Mouse (Mus musculus): ENCODE data around the gene Vars.
"Not testable (repeated sequence)": the region's sequence is repeated elsewhere in the genome, so short reads cannot be mapped to it uniquely, and the experiment has no call there.

Vars gene

DNA sequence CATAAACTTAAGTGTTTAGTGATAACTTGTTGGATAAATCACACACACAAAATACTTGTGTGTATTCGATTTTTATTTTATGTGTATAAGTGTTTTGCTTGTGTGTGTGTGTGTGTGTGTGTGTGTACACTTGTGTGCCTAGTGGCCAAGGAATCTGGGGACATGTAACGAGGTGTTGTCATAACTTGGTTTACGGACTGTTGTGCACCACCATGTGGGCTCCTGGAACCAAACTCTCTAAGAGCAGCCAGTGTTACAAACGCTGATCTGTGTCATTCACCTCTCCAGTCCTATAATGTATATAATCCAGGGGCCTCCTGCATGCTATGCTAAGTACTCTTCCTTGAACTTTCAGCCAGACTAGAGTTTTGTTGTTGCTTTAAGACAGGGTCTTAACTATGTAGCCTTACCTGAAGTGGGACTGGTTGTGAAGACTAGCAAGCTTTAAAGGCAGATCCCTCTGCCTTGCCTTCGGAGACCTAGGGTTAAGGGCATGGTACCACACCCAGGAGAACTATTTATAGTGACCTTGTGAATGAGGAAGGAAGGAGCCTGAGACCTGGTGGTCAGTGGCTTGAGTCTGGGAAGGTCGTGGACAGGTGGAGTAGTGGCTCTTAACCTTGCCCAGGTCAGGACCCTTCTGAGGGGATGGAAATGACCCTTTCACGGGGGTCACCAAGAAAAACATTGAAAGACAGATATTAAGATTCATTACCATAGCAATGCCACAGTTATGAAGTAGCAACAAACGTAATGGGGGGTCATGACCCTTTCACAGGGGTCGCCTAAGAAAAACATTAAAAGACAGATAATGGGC is 2.4 kb downstream of the Vars start:
- no peak for DNase-seq (ENCODE audit: low read depth, low spot score)

DNA sequence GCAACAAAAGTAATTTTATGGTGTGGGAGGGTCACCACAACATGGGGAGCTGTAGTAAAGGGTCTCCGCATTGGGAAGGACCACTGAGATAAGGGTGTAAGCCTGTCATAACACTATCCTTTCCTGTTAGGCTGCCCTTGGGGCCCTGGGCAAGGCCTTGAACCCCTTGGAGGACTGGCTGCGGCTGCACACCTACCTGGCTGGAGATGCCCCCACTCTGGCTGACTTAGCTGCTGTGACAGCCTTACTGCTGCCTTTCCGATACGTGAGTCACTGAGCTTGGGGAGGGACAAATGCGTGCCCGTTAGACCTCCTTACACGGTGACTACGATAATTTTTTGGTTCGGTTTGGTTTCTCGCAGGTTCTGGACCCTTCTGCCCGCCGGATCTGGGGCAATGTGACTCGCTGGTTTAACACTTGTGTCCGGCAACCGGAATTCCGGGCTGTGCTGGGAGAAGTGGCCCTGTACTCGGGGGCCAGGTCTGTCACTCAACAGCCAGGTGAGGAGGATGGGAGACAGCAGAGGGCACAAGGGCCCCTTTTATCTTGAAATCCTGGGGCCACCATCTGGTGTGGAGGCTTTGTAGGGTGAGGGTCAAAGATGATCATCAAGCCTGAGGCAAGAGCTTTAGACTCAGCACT is 3.4 kb downstream of the Vars start:
- no peak for DNase-seq (ENCODE audit: low read depth, low spot score)

DNA sequence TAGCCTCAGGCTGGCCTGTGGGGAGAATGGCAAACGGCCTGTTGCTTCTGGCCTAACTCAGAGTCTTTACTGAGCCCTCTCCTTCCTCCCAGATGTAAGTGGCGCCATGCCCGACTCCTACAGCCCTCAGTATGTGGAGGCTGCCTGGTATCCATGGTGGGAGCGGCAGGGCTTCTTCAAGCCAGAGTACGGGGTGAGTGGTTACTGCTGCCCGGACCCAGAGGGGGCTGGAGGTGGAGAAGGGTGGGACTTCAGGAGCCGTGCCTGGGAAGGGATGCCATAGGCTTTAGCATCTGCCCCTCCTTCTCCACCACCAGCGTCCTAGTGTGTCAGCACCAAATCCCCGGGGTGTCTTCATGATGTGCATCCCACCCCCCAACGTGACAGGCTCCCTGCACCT is 4.4 kb downstream of the Vars start:
- no peak for DNase-seq (ENCODE audit: low read depth, low spot score)

DNA sequence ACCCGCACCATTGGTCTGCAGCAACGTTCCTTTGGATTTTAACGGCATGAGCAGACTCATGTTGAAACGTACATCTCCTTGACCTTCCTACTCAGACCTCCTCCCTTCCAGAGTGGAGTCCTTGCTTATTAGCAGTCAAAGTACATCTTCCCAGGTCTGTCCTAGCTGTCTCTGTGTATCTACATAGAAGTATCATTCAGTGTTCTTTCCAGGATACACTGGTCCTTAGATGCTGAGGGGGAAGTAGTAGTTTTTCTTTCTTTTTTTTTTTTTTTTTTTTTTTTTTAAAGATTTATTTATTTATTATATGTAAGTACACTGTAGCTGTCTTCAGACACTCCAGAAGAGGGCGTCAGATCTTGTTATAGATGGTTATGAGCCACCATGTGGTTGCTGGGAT is 5.1 kb downstream of the Vars start:
- not testable (repeated sequence) for DNase-seq (ENCODE audit: low read depth, low spot score)

DNA sequence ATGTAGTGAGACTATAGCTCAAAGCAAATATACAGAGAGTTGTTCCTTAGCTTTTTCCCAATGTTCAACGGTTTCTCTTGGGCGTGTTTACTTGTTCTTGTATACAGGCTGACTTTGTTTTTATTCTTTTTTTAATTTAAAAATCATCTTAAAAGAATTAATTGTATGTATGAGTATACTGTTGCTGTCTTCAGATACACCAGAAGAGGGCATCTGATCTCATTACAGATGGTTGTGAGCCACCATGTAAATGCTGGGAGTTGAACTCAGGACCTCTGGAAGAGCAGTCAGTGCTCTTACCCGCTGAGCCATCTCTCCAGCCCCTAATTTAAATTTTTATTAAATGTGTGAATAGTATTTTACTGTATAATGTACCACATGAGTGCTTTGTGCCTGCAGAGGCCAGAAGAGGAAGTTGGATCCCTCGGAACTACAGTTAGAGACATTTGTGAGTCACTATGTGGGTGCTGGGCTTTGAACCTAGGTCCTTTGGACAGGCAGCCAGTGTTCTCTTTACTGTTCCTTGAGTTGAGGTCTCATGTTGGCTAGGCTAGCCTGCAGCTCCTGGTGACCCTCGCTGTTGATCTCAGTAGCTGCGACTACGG is 6.7 kb downstream of the Vars start:
- DNase-seq (ENCODE audit: low read depth, low spot score): no peak

DNA sequence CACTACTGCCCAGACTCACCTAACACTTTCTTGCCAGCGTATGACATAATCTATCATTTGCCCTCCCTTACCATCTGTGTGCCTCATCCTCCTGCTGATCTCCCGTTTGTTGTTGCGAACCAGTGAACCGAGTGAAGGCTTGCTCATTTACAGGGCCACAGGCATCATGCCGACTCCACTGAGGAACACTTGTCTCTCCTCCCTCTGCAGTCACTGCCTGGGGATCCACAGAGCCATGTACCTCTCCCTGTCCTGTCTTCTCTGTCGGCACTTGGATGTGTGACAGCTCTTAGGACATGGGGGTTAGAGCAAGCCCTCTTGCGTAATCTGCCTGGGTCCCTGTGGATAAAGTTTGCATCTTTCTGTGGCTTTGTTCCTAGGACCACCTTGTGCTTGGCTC is 8.8 kb downstream of the Vars start:
- DNase-seq (ENCODE audit: low read depth, low spot score): no peak

DNA sequence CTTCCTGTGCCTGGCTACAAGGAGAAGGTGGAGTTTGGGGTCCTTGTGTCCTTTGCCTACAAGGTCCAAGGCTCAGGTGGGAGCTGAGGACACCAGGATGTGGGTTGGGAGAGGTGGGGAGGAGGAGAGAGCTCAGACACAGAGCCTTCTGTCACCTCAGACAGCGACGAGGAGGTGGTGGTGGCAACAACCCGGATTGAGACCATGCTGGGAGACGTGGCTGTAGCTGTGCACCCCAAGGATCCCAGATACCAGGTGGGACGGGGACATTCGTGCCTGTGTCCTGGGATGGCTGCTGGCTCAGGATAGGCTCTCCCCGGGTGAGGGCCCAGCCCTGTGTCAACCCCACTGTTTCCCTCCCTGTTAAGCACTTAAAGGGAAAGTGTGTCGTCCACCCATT is 10.7 kb downstream of the Vars start:
- DNase-seq (ENCODE audit: low read depth, low spot score): no peak

DNA sequence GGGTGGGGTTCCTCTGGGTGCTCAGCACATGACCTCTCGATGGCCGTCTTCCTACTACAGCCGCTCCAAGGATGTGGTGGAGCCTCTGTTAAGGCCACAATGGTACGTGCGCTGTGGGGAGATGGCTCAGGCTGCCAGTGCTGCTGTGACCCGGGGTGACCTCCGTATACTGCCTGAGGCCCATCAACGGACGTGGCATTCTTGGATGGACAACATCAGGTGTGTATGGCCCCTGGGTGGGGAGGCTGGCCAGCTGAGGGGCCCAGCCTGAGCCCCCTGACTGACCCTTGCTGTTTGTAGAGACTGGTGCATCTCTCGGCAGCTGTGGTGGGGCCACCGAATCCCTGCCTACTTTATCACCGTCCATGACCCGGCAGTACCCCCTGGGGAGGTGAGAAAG is 11.6 kb downstream of the Vars start:
- no peak for DNase-seq (ENCODE audit: low read depth, low spot score)

DNA sequence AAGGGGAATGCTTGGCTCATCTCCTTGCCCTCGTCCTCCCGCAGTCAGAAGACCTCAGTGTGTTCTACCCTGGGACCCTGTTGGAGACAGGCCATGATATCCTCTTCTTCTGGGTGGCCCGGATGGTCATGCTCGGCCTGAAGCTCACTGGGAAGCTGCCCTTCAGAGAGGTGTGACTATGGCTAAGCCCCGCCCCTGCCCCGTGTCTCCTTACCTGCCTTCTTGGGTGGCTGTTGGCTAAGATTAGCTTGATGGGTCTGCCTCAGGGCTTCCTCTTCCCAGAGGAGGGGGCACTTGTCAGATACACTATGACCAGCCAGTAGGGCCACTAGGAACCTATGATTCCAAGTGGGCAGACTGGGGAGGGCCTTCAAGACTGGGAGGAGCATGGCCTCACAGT is 12.4 kb downstream of the Vars start:
- no peak for DNase-seq (ENCODE audit: low read depth, low spot score)

DNA sequence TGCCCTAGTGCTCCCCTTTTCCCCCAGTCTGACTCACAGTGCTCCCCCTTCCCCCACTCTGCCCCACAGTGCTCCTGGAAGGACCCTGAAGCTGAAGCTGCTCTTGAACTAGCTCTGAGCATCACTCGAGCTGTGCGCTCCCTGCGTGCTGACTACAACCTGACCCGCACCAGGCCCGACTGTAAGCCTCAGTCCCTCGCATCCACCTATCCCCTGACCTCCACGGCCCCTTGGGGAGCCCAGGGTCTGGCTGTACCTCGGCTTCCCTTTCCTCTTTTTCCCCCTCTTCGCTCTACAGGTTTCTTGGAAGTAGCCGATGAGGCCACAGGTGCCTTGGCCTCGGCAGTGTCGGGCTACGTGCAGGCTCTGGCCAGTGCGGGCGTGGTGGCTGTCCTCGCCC is 14.5 kb downstream of the Vars start:
- no peak for DNase-seq (ENCODE audit: low read depth, low spot score)

DNA sequence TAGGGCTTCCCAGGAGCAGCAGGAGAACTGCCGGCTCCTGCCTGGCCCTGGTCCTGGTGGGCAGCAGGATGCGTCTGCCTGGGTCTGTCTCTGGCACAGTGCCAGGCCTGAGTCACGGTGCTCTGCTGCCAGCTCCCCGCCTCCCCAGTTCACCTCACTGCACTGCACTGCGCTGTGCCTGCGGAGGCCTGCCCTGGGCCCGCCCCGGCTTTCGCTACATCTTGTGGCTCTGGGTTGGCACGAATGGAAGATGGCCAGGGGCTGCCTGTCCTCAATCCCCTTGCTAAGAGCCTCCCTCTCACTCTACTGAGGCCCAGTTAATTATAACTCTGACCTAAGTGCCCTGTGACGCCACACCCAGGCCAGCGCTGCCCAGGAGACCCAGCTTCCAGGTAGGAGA is 15.6 kb downstream of the Vars start, which contains the start of gene Vwa7:
Gene Vwa7, plus strand, starts transcription at position 204 of the 400 bp plus-strand sequence.
- DNase-seq (ENCODE audit: low read depth, low spot score): no peak

DNA sequence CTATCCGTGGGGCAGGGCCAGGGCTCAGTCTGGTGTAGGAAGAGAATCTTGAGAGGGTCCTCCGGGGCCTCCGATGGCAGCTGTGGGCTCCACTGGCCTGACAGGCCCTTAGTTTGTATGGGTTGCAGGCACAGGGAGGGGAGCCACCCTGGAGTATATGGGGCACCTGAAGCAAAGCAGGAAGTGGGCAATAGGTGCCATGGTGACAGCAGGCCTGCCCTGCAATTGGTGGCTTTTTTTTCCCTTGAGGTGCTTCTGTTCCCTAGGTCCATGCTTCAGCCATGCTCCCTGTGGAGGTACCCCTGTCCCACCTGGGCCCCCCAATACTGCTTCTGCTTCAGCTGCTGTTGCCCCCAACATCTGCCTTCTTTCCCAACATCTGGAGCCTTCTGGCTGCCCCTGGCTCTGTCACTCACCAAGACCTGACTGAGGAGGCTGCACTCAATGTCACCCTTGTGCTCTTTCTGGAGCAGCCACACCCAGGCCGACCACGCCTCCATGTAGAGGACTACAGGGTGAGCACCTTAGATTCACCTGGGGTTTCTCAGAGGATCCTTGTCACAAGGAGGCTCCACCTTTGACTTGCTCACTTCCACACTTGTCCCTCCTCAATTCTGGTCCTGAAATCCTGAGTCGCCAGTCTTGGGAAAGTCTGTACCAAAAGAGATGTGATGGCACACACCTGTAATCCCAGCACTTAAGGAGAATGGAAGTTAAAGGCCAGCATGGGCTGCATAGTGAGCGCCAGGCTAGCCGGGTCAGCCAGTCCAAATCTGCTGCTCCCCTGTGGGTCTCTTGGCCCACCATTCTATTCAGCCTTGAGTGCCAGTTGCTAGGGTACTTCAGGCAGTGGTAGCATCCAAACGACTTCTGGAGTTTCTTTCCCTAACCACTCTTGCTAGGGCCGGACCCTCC is 16.3 kb downstream of the Vars start:
- DNase-seq (ENCODE audit: low read depth, low spot score): no peak

DNA sequence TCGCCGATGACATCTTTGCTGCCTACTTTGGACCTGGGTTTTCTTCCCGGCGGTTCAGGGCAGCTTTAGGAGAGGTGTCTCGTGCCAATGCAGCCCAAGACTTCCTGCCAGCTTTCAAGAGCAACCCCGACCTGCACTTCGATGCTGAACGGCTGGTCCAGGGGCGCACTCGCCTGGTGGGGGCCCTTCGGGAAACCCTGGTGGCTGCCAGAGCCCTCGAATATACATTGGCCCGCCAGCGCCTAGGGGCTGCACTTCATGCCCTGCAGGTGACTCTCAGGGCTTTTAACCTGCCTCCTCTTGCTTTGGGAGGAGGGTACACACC is 16.9 kb downstream of the Vars start:
- no peak for DNase-seq (ENCODE audit: low read depth, low spot score)

DNA sequence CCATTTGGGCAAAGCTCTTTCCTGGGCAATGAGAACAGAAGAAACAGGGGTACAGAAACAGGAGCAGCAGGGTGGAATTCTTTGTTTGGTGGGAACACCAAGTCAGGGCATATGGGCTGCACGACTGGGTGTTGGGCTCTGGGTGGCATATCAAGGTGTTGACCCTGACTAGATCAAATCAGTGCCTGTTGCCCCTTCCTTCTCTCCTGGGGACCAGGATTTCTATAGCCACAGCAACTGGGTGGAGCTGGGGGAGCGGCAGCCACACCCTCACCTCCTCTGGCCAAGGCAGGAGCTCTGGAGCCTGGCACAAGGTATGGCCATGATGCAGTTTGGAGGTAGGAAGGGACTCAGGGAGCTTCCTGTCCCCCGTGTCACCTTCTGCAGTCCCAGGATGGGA is 17.4 kb downstream of the Vars start:
- DNase-seq (ENCODE audit: low read depth, low spot score): no peak

DNA sequence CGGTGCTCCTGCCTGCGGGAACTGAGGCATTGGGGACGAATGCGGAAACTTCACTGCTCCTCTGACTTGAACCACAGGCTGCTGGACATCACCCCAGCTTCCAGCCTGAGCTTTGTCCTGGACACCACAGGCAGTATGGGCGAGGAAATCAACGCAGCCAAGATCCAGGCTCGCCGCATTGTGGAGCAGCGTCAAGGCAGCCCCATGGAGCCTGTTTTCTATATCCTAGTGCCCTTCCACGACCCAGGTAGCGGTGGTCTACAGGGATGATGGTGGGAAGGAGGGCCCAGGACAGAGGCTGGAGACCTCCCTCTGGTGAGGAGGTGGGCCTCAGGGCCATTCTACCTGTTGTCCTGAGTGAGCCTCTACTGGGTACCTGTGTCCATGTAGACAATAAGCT is 19.1 kb downstream of the Vars start:
- DNase-seq (ENCODE audit: low read depth, low spot score): no peak

DNA sequence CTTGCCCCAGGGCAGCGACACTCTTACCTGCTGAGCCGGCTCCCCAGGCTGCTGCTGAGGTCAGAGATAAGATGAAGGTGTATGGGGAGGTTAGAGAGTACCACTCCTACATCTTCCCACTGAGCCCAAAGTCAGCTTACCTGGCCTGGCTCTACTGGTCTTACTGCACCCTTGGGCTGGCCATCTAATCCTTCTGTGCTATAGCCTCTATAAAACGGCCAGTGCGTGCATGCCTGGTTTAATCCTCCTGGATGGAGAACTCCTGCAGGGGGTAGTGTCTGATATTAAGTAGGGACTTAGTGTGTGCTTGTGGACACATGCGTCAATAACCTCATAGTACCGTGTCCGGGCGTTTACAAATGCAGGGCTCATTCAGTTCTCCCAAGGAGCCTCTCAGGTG is 19.8 kb downstream of the Vars start:
- no peak for DNase-seq (ENCODE audit: low read depth, low spot score)

DNA sequence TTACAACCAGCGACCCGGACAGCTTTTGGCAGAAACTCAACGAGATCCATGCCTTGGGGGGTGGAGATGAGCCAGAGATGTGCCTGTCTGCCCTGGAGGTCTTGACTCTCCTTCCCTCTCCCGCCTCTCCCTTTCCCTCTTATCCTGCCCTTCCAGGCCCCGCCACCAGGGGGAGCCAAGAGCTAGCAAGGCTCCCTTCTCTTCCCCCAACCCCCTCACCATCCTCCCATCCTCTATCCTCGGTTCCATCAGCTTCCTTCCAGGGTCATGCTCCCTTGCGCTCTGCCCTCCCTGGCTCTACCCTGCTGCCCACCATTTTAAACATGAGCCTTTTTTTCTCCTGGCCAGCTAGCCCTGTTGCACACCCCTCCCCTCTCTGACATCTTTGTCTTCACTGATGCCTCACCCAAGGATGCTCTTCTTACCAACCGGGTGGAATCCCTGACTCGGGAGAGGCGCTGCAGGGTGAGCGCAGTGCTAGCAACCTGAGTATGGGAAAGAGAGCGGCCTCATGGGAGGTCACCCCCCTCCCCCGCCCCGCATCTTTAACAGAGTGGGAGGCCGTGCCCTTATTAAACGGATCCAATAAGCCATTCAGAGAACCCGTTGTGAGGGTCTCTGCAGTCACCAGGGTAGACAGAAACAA is 20.5 kb downstream of the Vars start:
- peak; percentile 79 for DNase-seq (ENCODE audit: low read depth, low spot score)

DNA sequence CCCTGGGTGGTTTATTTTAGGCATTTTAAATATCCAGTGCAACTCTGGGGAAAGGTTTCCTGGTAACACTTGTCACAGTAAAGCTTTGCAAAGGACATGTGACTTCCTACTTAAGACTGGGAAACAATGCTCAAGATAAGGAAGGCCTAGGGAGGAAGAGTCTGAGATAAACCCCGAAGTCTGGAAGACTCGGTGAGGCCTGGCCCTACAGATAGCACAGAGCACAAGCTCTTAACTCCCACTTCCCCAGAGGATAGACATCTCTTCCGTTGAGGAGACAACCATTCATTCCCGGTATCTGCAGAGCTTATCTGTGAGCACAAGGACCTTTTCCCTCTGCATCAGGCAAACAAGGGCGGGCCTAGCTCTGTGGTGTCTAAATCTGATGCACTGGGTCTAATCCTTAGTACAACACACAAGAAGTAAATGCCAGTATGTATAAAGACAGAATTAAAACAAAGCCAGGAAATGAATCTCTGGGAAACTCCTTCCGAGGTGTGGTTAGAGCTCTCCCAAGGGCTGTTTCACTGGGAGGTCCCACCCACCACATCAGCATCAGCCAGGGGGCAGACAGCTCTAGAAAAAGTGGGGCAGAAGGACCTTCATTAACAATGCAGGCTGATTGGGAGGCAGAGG is 21.2 kb downstream of the Vars start:
- DNase-seq (ENCODE audit: low read depth, low spot score): no peak

DNA sequence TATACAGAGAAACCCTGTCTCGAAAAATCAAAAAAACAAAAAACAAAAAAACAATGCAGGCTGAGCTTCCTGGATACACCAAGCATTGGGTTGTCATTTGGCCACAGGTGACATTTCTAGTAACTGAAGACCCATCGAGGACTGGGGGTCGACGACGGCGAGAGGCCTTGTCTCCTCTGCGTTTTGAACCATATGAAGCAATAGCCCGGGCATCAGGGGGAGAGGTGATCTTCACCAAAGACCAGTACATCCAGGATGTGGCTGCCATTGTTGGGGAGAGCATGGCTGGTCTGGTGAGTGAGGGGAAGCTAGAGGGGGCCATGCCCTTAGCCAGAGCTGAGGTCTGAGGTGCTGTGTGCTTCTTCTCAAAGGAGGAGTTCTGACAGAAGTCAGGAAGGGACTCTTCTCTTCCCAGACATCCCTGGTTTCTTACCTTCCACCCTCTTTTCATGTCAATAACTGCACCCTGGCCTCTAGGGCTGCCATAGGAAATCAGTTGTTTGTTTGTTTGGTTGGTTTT is 21.8 kb downstream of the Vars start:
- DNase-seq (ENCODE audit: low read depth, low spot score): no peak

DNA sequence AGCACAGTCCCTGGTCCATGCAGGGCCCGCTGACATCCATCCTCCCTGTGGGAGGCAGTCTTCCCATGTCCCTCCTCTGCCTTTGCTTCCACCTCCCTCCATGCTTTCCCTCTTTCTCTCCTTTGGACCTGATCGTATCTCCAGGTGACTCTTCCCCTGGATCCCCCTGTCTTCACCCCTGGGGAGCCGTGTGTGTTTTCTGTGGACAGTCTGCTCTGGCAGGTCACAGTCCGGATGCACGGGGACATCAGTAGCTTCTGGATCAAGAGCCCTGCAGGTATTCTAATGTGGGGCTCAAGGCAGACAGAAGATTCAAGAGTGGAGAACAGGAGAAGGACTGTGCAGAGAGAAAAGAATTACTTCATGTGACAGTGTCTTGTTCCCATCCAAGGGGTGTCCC is 22.4 kb downstream of the Vars start:
- no peak for DNase-seq (ENCODE audit: low read depth, low spot score)

DNA sequence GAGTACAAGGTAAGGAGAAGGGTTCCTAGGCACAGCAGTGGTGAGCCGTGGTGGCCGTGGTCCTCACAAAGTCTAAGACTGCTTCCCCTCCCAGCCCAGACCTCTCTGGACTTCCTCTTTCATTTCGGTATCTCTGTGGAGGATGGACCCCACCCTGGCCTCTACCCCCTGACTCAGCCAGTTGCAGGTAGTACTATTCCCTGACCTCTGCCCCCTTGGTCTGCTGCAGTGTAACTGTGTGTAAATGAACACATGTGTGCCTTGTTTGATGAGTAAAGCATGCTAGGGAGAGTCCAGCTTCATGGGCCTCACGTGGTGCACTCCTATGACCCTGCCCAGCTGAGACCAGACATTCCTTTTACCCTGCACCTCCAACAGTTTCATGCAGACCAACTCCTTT is 23.0 kb downstream of the Vars start:
- no peak for DNase-seq (ENCODE audit: low read depth, low spot score)
